Mouse (Mus musculus) mouse embryonic stem cell (cell line): ENCODE data around the gene Ccdc38.

Source experiments
- in situ Hi-C, 2 experiments: fragments of 300-500 bp; cut with MboI; formaldehyde crosslinking; loops; 1 replicate in 1 of 2; 3 replicates in 1 of 2; pipeline ENCODE4 v1.14.3; 2019 to 2020; ENCODE audit warnings: low sequenced_read_pairs in 2 of 2, low pct_unique_long_range_greater_than_20kb in 1 of 2, mixed read lengths in 1 of 2; ENCODE audit not compliant: unreplicated experiment in 1 of 2

The Ccdc38 gene

DNA sequence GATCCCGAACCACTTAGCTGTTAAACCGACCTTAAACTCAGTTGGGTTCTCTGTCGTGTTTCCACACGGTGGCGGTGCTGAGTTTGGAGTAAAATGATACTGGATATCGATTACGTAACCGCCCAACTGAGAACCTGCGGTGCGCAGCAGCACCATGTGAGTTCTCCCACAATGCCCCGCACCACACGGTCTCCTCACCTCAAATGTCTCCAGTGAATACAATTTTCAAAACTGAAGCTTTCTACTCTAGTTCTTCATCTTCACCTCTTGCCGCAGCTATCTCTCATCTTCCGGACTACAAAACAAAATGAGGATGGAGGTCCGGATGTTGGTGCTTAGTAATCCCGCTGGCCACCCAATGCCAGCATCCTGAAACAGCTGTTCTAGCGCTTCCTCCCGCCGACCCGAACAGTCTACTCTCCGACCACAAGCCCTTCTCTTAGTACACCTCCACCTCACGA, 53.6 kb downstream of the Ccdc38 start:
- in situ Hi-C loops = loop anchor here (25.0 kb wide), 2 partner anchors 307 to 532 kb away; no protein-coding TSS in a partner anchor

DNA sequence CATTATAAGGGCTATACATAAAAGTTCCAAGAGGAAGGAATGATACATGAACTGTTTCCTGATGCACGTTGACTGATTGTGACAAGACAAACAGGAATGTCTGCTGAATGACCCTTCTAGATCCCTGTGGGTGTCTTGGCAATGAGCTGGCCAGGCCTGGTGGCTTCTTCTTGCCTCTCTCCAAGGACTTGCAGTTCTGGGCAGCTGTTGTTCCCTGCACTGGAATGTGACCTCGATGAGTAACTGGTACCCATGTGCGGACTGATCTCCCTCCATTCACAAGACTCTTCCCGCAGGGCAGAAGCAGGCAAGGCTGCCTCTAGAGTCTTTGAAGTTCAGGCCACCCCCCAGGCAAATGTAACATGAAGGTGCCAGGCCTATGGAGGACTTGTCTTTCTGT, 55.4 kb downstream of the Ccdc38 start:
- in situ Hi-C loops = loop anchor here (25.0 kb wide), 2 partner anchors 309 to 534 kb away; no protein-coding TSS in a partner anchor

DNA sequence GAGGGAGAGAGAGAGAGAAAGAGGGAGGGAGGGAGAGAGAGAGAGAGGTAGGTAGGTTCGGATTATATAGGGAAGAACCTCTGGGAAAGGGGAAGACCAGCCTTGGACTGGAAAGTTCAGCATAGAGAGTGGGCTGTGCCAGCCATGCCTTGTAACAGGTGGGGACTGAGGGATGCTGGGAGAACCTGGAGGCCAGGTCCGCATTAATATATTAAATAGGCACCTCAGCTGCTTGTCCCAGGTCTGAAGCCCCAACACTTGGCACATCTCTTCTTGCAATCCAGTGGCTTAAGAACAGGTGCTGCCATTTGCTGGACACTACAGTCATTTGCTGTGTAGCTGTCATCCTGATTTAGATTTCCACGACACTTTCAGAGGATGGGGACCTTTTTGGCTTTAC, 56.2 kb downstream of the Ccdc38 start:
- in situ Hi-C loops = loop anchor here (25.0 kb wide), 2 partner anchors 309 to 534 kb away; no protein-coding TSS in a partner anchor

DNA sequence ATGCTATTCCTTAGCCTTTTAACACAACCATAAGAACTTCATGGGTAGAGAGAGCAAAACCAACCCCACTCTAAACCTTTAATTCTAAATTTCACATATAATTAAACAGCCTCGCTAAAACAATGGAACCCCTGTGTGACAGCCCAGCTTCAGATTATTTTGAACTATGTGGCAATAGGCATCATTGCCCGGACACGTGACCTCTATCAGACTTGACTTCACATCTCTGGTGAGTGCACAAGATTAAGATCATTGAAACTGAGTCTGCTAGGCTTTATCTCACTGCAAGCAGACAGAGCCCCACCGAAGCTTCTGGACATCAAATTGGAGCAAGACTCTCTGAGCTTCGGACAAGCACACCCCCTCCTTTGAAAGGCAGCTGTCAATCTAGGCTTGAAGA, 61.9 kb downstream of the Ccdc38 start:
- in situ Hi-C loops = loop anchor here in 1 of 2 experiments (10.0 kb wide), 1 partner anchor 162 kb away; no protein-coding TSS in a partner anchor

DNA sequence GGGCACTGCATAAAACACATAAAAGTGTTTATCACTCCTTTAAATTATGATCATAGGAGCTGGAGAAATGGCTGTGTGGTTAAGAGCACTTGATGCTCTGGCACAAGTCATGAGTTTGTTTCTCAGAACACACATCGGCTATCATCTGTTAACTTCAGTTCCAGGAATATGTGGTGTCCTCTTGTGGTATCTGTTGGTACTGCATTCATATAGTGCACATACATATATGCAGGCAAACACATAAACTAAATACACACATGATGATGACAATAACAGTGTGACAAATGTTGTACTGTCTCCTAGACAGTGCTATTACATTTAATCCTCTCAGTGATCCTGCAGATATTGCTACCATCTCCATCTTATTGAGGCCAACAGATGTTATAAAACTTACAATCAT, 62.8 kb downstream of the Ccdc38 start:
- in situ Hi-C loops = loop anchor here in 1 of 2 experiments (10.0 kb wide), 1 partner anchor 162 kb away; no protein-coding TSS in a partner anchor

DNA sequence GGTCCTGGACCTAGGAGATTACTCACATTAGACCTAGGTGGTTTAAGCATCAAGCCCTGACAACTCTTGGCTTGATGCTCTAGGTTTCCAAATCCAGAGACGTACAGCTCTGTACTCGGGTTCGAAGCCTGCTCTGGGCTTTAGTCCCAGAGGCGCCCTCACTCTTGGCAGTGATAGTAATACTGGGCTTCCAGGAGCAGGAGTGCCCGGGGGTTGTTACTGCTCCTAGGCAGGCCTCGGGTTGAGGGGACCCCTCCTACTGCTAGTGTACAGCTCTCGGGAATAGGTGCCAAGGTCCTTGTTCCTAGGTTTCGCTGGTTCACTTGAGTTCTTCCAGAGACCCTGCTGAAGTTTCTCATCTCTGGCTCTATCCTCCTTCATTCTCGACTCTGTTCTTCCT, 65.9 kb downstream of the Ccdc38 start:
- in situ Hi-C loops = loop anchor here in 1 of 2 experiments (10.0 kb wide), 1 partner anchor 158 kb away; no protein-coding TSS in a partner anchor

DNA sequence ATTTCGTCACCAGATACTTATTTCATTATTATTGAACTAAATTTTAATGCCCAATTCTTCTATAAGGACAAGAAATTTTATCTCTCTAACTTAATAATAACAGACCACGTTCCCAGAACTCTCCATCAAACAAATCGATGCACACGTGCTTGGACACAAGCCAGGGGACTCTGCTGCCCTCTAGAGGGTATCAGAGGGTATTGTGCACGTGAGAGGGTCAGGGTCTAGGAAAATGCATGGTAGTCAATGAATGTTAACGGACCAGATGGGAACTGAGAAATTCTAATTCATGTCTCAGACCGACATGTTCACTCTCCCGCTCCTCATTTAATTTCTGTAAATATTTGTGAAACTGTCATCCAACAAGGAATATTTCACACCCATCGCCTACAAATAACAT, 67.6 kb downstream of the Ccdc38 start:
- in situ Hi-C loops = loop anchor here in 1 of 2 experiments (10.0 kb wide), 1 partner anchor 157 kb away; no protein-coding TSS in a partner anchor

DNA sequence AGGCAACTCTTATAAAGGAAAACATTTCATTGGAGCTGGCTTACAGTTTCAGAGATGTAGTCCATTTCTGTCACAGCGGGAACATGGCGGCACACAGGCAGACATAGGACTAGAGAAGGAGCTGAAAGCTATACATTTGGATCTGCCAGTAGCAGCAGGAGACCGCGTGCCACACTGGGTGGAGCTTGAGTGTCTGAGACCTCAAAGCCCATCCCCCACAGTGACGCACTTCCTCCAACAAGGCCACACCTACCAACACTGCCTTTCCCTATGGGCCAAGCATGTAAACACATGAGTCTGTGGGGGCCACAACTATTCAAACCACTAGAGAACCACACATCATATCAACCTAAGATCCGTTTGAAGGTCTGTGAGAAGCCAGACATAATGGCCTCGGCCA, 68.8 kb downstream of the Ccdc38 start:
- in situ Hi-C loops = loop anchor here in 1 of 2 experiments (10.0 kb wide), 1 partner anchor 156 kb away; no protein-coding TSS in a partner anchor

DNA sequence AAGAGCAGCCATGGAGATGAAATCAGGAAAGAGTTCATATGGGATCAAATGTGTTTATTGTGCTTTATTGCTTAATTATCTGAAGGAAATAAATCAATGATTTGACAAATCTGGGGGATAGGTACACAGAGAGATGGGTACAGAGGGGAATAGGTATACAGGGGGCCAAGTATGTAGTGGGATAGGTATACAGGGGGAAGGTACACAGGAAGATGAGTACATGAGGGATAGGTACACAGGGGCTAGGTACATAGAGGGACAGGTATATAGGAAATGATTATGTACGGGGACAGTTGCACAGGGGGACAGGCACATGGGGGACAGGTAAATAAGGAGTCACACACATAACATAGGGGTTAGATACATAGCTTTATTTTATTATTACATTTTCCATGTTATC, 70.5 kb downstream of the Ccdc38 start:
- in situ Hi-C loops = no loop called here

DNA sequence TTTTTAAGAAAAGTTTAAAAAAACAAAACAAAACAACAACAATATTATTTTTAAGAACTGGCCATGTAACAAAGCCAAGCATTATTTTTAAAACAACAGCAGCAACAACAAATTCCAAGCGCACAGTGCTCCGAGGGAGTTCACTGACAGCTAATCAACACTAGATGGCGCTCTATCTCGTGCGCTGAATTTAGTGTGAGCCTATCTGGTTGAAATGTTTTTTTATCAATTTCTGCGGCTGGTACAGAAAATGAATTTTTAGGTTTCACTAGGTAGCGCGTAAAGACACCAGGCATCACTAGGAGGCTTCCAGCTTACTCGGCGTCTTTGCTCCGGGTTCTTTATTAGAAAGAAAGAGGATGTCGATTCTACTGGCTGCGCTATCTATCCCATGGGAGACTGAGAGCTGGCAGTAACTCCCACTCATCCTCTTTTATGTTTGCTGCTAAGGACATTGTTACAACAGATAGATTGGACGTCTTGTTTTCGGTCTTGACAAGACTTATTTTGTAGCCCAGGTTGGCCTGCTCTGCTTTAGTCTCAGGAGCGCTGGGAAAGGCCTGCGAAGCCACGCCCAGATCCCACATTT, 71.1 kb downstream of the Ccdc38 start:
- in situ Hi-C loops = no loop called here

DNA sequence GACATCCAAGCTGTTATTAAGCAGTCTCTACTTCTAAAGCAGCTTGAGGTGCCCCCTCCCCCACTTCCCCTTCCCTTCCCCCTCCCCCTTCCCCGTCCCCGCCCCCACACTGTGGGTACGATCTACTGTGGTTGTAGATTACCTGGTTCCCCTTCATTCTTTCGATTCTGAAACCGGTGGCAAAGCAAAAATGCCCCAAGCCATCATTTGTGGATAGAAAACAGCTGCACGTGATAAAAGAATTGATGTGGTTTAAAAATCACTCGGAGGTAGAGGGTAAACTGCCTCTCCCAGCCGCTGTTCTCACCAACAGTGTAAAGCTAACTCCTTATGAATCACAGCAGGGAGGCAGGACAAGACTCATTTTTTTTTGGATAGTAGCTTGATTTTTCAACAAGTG, 74.4 kb downstream of the Ccdc38 start:
- in situ Hi-C loops = no loop called here

DNA sequence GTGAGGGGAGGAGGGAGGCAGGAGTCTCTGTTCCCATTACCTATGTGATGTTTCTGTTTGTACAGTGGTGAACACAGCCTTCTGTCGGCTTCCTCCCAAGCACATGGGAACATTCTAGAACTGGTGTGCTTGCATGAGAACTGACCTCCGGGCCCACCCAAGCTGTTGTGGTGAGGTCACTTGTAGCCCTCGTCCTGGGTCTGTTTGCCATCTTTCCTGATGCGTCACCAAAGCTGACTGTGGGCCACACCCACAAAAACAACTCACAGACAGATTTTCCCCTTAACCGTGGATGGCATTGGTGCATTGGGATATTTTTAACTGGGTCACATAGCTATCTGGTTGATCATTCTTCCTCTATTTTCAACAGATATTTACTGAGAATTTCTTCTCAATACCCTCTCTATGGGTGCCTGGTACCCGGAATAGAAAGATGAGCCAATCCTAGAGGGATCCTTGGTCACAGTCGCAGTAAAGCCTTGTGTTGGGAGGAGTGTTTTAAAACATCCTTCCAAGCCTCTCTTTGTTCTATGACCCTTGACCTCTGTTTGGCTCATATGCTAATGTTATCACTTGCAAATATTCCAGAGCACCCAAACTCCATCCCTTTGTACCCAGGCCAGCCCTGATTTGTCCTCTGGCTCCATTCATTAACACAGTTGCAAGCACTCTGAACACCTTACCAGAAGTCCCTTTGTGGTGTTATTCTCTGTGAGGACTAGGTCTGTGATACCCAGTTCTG, 80.2 kb downstream of the Ccdc38 start:
- in situ Hi-C loops = no loop called here

DNA sequence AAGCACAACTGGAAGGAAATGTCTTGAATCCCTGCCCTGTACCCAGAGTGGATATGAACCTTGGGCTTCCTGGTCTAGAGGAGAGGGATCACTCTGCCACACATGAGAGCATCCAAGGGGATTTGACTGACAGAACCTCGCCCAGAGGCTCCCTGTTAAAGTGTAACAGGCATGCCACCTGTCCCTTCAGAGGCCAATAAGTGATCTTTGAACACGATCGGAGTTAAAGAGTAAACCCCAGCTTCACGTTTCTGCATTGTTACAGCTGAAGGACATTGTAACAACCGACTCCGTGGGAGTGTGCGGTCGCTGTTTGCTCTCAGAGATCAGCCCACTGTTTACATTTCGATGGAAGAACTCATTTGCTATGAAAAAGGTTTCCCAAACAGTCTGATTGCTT, 83.3 kb downstream of the Ccdc38 start:
- in situ Hi-C loops = no loop called here

DNA sequence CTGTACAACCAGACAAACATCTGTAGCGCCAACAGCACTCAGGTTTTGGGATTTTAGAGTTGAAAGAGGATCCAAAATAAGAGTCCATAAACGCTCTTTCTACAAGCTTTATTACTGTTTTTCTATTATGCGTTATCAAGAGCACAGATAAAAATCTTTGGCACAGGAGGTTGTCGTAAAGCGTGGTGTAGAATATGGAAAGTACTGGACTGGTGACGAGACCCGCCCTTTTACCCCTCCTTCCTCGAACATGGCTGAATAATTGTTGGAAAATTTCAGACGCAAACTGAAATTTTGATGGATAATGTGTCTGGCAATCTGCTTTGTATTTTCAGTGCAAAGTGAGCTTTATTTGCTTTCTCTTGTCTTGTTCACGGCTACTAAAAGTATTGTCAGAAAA, 83.7 kb downstream of the Ccdc38 start:
- in situ Hi-C loops = no loop called here

DNA sequence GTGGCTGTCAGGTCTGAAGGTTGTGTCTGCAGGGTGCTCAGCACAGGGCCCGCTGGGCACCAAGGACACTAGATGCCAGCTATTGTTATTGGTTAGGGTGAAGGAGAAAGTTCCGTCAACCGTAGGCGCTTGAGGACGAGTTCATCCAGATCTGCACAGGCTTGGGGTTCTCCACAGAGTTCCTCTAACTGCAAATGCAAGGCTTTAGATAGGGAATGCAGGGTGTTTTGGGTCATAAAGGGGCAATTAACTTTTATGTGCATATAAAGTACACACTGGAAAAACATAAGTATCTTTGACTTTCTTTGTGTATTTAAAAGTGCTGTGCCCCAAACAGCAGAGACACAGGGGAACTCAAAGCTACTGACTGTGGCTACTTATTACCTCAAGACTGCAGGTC, 89.9 kb downstream of the Ccdc38 start:
- in situ Hi-C loops = no loop called here

DNA sequence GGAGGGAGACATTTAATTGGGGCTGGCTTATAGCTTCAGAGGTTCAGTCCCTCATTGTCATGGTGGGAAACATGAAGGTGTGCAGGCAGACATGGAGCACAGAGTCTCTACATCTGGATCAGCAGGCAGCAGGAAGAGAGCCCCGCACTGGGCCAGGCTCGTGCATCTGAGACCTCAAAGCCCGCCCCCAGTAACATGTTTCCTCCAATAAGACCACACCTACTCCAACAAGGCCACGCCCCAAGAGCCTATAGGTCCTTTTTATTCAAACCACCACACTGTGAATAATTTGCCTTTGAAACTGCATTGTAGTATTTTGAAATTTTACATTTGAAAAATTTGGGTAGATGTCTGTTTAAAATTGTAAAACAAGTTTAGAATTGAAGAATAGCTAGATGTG, 91.7 kb downstream of the Ccdc38 start:
- in situ Hi-C loops = no loop called here

DNA sequence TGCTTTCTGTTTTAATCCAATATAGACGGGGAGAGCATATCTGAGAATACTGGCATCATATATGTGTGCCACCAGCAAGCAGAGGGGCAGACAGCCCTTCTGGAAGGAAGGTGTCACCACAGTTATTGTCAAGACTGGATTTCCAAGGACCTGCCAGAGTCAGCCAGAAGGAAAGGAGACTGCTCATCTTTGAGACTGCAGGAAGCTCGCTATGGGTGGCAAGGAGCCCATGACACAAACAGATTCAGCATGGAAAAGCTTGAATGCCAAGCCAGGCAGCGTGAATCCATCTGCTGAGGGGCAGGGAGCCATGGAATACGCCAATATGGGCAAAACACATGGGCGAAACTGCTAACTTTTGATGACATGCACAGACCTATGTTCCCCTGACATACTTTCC, 93.1 kb downstream of the Ccdc38 start:
- in situ Hi-C loops = no loop called here
